Mouse (Mus musculus) forebrain, embryonic 13.5 days (tissue): ENCODE measurements around the gene Nmt2. TPM values are rescaled to one million over a fixed set of nuclear protein-coding genes. Genes with fewer than 3 reads are reported as not detected.

Experiments
- ATAC-seq: fragments of 200-750 bp; cut with Nextera tagmentation; 2 replicates; pipeline ENCODE4 v1.8.0; 2017
- H3K27ac ChIP-seq: fragments of 300-500 bp; sonication (generic); 2 replicates; pipeline ENCODE4 v1.5.1; 2015; ENCODE audit warnings: inconsistent platforms, mild to moderate bottlenecking, moderate library complexity
- H3K27me3 ChIP-seq: fragments of 300-500 bp; sonication (generic); 2 replicates; pipeline ENCODE4 v1.6.1; 2015; ENCODE audit warnings: mild to moderate bottlenecking, inconsistent platforms
- H3K36me3 ChIP-seq: fragments of 300-500 bp; sonication (generic); 2 replicates; pipeline ENCODE4 v1.6.1; 2015; ENCODE audit warnings: mild to moderate bottlenecking, inconsistent platforms; ENCODE audit not compliant: poor library complexity, severe bottlenecking
- H3K4me1 ChIP-seq: fragments of 300-500 bp; sonication (generic); 2 replicates; pipeline ENCODE4 v1.6.1; 2015; ENCODE audit warnings: inconsistent platforms
- H3K4me2 ChIP-seq: fragments of 300-500 bp; sonication (generic); 2 replicates; pipeline ENCODE4 v1.6.1; 2015; ENCODE audit warnings: inconsistent platforms, mild to moderate bottlenecking, moderate library complexity
- H3K4me3 ChIP-seq: fragments of 300-500 bp; sonication (generic); 2 replicates; pipeline ENCODE4 v1.5.1; 2015; ENCODE audit warnings: mild to moderate bottlenecking, inconsistent platforms
- H3K9ac ChIP-seq: fragments of 300-500 bp; sonication (generic); 2 replicates; pipeline ENCODE4 v1.6.1; 2015; ENCODE audit warnings: mild to moderate bottlenecking, inconsistent platforms
- H3K9me3 ChIP-seq: fragments of 300-500 bp; sonication (generic); replicated peaks from 2 replicates; pipeline ENCODE4 v1.6.1; 2016; ENCODE audit warnings: inconsistent platforms
- WGBS: fragments of 180-500 bp; shearing (Covaris S2); methylation state at CpG from one replicate; pipeline ENCODE4 v1.1.7; 2015; 5-methylcytosine and 5-hydroxymethylcytosine counted together
- polyA plus RNA-seq: library from polyadenylated mRNA; unstranded; fragments of >200 nt; fragmentation: Nextera tagmentation; extraction: Ambion mirVana; gene quantifications from 2 replicates; pipeline ENCODE4 v1.2.1, GENCODE M21; 2015

The Nmt2 gene
- polyA plus RNA-seq, 1 experiment from 2014 or later, result 84.7 TPM

- peaks cover 16% of the 10 kb centered on the region for H3K36me3 ChIP-seq
- H3K27me3 ChIP-seq, result peaks cover 11% of the 10 kb centered on the region; the same call in 1 of the 2 replicates
- H3K4me1 ChIP-seq, result peaks cover 22% of the 10 kb centered on the region
- H3K9me3 ChIP-seq, result no peaks in the 10 kb centered on the region
- H3K27ac ChIP-seq, result peak overlapping the region; percentile 57
- 1% methylated on average over 21 of the region's 21 CpGs for WGBS
- H3K4me2 ChIP-seq, result peak overlapping the region; percentile 75
- ATAC-seq, result no peak; the same call in 1 of the 2 replicates
- H3K9ac ChIP-seq, result peak overlapping the region; percentile 75
- peak overlapping the region; percentile 66 for H3K4me3 ChIP-seq
Measured at GRCm38 (mm10) chr2:3332056-3332455, 48.0 kb downstream of the Nmt2 start.

- Histone ChIP-seq H3K4me2 (peak within 1 kb of the TSS; percentile 75), H3K27me3 (peaks cover 15% of the 10 kb centered on the region; the same call in 1 of the 2 replicates), H3K4me3 (peak within 1 kb of the TSS; percentile 66), H3K9ac (peak within 1 kb of the TSS; percentile 75), H3K9me3 (no peaks in the 10 kb centered on the region), H3K27ac (peak within 1 kb of the TSS; percentile 57), H3K36me3 (peaks cover 16% of the 10 kb centered on the region), H3K4me1 (peaks cover 22% of the 10 kb centered on the region)
- WGBS, result under 1% methylated on average over 45 of the region's 45 CpGs
- peak; percentile 98 for ATAC-seq
Measured at GRCm38 (mm10) chr2:3332484-3333242, 48.7 kb downstream of the Nmt2 start, which contains the start of gene Rpp38. Gene Rpp38, minus strand, starts transcription at chr2:3332643.

- Histone ChIP-seq H3K4me1 (peaks cover 22% of the 10 kb centered on the region), H3K27ac (no peak overlapping the region), H3K36me3 (peaks cover 6% of the 10 kb centered on the region), H3K4me3 (no peak overlapping the region), H3K4me2 (no peak overlapping the region), H3K9ac (no peak overlapping the region), H3K9me3 (no peaks in the 10 kb centered on the region), H3K27me3 (peaks cover 18% of the 10 kb centered on the region; the same call in 1 of the 2 replicates)
- ATAC-seq, result no peak
- 91% methylated on average over 12 of the region's 12 CpGs for WGBS
Measured at GRCm38 (mm10) chr2:3333761-3334160, 49.7 kb downstream of the Nmt2 start.

- Histone ChIP-seq H3K4me1 (peaks cover 22% of the 10 kb centered on the region), H3K4me3 (peak within 1 kb of the TSS; percentile 27), H3K4me2 (peak within 1 kb of the TSS; percentile 66), H3K9ac (peak within 1 kb of the TSS; percentile 43; the same call in 1 of the 2 replicates), H3K27me3 (peaks cover 18% of the 10 kb centered on the region; the same call in 1 of the 2 replicates), H3K36me3 (no peaks in the 10 kb centered on the region), H3K9me3 (no peaks in the 10 kb centered on the region), H3K27ac (no peak within 1 kb of the TSS)
- no peak for ATAC-seq
- 4% methylated on average over 20 of the region's 20 CpGs for WGBS
Measured at GRCm38 (mm10) chr2:3335611-3336301, 51.7 kb downstream of the Nmt2 start, which contains the start of gene Acbd7. Gene Acbd7, plus strand, starts transcription at chr2:3336168.

GRCm38 (mm10) chr2:3348422-3348821 lies 64.4 kb downstream of the Nmt2 start:
- Histone ChIP-seq H3K4me2 (no peak overlapping the region), H3K36me3 (no peaks in the 10 kb centered on the region), H3K9ac (no peak overlapping the region), H3K9me3 (no peaks in the 10 kb centered on the region), H3K27me3 (0 out of 2 replicates have a peak, but pooled peaks cover 5% of the 10 kb centered on the region), H3K4me1 (no peaks in the 10 kb centered on the region), H3K4me3 (no peak overlapping the region), H3K27ac (no peak overlapping the region)
- 85% methylated on average over 4 of the region's 4 CpGs for WGBS
- no peak for ATAC-seq

GRCm38 (mm10) chr2:3348919-3349318 lies 64.9 kb downstream of the Nmt2 start:
- 19% methylated on average over 3 of the region's 3 CpGs for WGBS
- H3K36me3 ChIP-seq, result no peaks in the 10 kb centered on the region
- H3K4me3 ChIP-seq, result no peak overlapping the region

GRCm38 (mm10) chr2:3353160-3353559 lies 69.1 kb downstream of the Nmt2 start:
- Histone ChIP-seq H3K9ac (no peak overlapping the region), H3K36me3 (no peaks in the 10 kb centered on the region), H3K4me2 (no peak overlapping the region), H3K4me3 (no peak overlapping the region), H3K4me1 (no peaks in the 10 kb centered on the region), H3K27me3 (0 out of 2 replicates have a peak, but pooled peaks cover 3% of the 10 kb centered on the region), H3K27ac (no peak overlapping the region), H3K9me3 (no peaks in the 10 kb centered on the region)
- no peak for ATAC-seq

More at GRCm38 (mm10) chr2:3348919-3349318, 64.9 kb downstream of the Nmt2 start:
- no peak for ATAC-seq
- Histone ChIP-seq H3K9me3 (no peaks in the 10 kb centered on the region), H3K4me1 (no peaks in the 10 kb centered on the region), H3K27ac (no peak overlapping the region), H3K4me2 (no peak overlapping the region), H3K27me3 (0 out of 2 replicates have a peak, but pooled peaks cover 5% of the 10 kb centered on the region), H3K9ac (no peak overlapping the region)

GRCm38 (mm10) chr2:3355793-3356192 lies 71.8 kb downstream of the Nmt2 start:
- Histone ChIP-seq H3K27ac (no peak overlapping the region), H3K4me1 (no peaks in the 10 kb centered on the region), H3K36me3 (no peaks in the 10 kb centered on the region), H3K27me3 (no peaks in the 10 kb centered on the region), H3K9me3 (no peaks in the 10 kb centered on the region), H3K9ac (no peak overlapping the region), H3K4me2 (no peak overlapping the region), H3K4me3 (no peak overlapping the region)
- no peak for ATAC-seq
- 88% methylated on average over 8 of the region's 8 CpGs for WGBS

- Histone ChIP-seq H3K4me2 (no peak overlapping the region), H3K4me3 (no peak overlapping the region), H3K4me1 (no peaks in the 10 kb centered on the region), H3K27me3 (no peaks in the 10 kb centered on the region), H3K36me3 (no peaks in the 10 kb centered on the region), H3K9me3 (no peaks in the 10 kb centered on the region), H3K27ac (no peak overlapping the region), H3K9ac (no peak overlapping the region)
- WGBS, result 92% methylated on average over 3 of the region's 3 CpGs
- no peak for ATAC-seq
Measured at GRCm38 (mm10) chr2:3356311-3356710, 72.3 kb downstream of the Nmt2 start.

- no peak for ATAC-seq
- WGBS, result 77% methylated on average over 3 of the region's 3 CpGs
Measured at GRCm38 (mm10) chr2:3357887-3358286, 73.9 kb downstream of the Nmt2 start.

GRCm38 (mm10) chr2:3361067-3361466 lies 77.1 kb downstream of the Nmt2 start:
- H3K9me3 ChIP-seq, result no peaks in the 10 kb centered on the region
- no peak for ATAC-seq
- no peak overlapping the region for H3K27ac ChIP-seq
- WGBS, result 78% methylated on average over 3 of the region's 3 CpGs
- no peaks in the 10 kb centered on the region for H3K27me3 ChIP-seq
- H3K4me2 ChIP-seq, result no peak overlapping the region
- no peaks in the 10 kb centered on the region for H3K4me1 ChIP-seq
- H3K9ac ChIP-seq, result no peak overlapping the region
- H3K4me3 ChIP-seq, result no peak overlapping the region
- H3K36me3 ChIP-seq, result no peaks in the 10 kb centered on the region

More at GRCm38 (mm10) chr2:3357887-3358286, 73.9 kb downstream of the Nmt2 start:
- Histone ChIP-seq H3K36me3 (no peaks in the 10 kb centered on the region), H3K4me3 (no peak overlapping the region), H3K27ac (no peak overlapping the region), H3K4me2 (no peak overlapping the region), H3K9me3 (no peaks in the 10 kb centered on the region), H3K27me3 (no peaks in the 10 kb centered on the region), H3K4me1 (no peaks in the 10 kb centered on the region), H3K9ac (no peak overlapping the region)

- Histone ChIP-seq H3K9me3 (no peaks in the 10 kb centered on the region), H3K9ac (no peak overlapping the region), H3K4me3 (no peak overlapping the region), H3K36me3 (no peaks in the 10 kb centered on the region), H3K4me1 (no peaks in the 10 kb centered on the region), H3K27ac (no peak overlapping the region), H3K4me2 (no peak overlapping the region), H3K27me3 (no peaks in the 10 kb centered on the region)
- no peak for ATAC-seq
- WGBS, result 32% methylated on average over 4 of the region's 4 CpGs
Measured at GRCm38 (mm10) chr2:3365127-3365526, 81.1 kb downstream of the Nmt2 start.
